Mouse (Mus musculus): ENCODE data around the gene Nudt14. TPM values are rescaled to one million over a fixed set of nuclear protein-coding genes. Genes with fewer than 3 reads are reported as not detected.
A peak's percentile ranks its signal among the peaks of the same experiment; 100 is the strongest.

Gene Nudt14
- total RNA-seq, 2 experiments from 2014 or later: 14.8 to 17.5 TPM

DNA sequence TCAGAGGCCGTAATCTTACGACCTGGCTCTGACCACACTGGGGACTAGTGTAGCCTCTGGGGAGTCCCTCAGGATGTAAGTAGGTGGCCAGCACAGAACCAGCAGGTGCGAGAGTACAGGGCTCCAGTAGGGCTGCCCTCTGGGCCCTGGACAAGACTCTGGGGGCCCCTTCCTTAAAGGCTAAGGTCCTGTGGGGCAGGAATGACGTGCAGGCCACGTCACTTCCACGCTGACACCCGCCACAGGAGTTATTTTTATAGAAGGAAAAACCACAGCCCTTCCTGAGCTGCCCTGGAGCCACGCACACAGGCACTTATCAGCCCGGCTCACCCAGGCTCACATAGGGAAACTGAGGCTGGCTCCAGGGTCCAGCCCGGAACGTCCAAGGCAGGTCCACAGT is 24.4 kb downstream of the Nudt14 start:
- intact Hi-C loops (cut with DNase I; ENCODE audit: low total_unique reads): no loop called here
- no peak for DNase-seq

DNA sequence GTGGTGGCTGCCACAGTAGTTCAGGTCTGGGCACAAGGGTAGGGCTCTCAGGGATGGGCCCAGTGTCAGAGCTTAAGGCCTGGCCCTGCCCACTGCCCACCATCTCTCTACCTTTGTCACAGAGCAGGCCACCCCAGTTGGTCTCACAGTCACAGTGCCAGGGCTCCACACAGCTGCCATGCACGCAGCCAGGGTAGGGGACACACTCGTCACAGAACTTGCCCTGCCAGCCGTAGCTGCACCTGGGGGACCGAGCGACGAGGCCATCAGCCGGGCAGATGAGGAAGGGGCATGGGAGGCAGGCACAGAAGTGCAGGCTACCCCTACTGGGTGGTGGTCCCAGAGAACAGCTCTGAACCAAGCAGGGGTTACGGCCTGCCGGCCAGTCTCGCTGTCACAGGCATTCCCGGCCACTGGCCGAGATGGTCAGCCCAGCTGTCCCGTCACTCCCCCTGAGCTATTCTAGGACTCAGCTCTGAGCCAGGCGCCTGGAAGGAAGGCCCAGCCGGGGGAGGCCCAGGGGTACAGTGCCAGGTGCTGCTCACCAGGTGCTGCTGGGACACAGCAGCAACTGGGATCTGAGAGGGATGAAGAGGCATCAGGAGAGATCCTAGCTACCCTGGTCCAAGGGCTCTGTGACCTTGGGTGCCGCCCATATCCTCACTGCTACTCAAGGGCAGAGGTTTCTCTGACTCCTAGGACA is 25.1 kb downstream of the Nudt14 start:
- peak; percentile 86 for DNase-seq
- intact Hi-C loops (cut with DNase I; ENCODE audit: low total_unique reads): no loop called here

DNA sequence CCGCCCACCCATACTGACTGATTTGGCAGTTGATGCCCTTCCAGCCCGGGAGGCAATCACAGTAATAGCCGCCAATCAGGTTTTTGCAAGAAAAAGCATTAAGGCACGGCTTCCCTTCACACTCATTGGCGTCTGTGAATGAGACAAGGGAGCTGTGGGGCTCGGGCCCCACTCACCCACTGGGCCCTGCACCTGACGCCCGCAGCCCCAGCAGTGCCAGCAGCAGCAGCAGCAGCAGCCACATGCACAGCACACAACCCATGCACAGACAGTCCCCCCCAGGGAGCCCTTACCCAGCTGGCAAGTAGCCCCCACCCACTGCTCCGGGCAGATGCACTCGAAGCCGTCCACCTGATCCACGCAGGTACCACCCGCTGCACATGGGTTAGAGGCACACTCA is 26.3 kb downstream of the Nudt14 start:
- intact Hi-C loops (cut with DNase I; ENCODE audit: low total_unique reads): no loop called here
- no peak for DNase-seq

DNA sequence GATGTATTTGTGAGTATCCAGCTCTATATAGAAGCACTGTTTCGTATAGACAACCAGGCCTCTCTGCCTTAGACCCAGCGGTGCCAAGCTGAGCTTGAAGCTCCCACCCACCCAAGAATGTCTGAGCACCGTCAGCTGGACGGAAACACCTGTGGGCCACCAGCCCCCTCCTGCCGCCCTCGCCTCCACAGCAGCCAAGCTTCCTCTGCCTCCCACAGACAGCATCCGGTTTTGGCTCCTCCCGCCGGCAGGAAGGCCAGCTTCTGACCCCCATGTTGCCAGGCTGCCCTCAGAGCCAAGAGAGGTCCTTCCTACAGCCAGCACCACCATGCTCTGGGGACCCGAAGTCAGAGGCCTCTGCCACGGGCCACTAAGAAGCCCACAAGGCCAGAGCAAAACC is 27.4 kb downstream of the Nudt14 start:
- no peak for DNase-seq
- intact Hi-C loops (cut with DNase I; ENCODE audit: low total_unique reads): no loop called here

DNA sequence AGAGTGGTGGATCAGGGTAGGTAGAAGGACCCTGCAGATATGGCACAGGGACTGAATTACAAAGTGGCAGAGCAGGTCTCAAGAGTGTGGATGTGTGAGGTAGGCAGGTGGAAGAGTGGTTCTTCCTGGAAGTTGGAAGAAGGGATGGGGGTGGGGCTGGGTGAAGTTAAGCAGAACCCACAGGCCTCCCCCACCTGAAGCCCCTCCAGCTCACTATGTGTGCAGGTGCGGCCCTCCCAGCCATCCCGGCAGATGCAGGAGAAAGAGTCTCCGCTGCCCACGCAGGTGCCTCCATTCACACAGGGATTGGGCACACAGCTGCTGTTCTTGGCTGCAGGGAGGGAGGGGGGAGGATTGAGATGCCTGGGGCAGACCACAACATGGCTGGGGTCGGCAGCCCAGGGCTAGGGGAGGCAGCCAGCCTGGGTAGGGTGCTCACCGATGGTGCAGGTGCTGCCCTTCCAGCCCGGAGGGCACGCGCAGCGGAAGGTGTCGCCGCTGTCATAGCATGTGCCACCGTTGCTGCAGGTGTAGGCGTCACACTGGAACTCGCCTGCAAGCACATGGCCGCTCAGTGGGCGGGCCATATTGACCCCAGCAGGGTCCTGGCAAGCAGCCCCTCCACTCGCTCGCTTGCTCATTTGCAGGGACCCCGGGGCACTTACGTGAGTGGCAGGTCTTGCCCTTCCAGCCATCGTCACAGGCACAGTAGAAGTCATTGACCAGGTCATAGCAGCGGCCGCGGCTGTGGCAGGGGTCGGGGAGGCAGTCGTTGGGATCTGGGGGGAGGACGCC is 28.8 kb downstream of the Nudt14 start:
- DNase-seq: no peak
- intact Hi-C loops (cut with DNase I; ENCODE audit: low total_unique reads): no loop called here

DNA sequence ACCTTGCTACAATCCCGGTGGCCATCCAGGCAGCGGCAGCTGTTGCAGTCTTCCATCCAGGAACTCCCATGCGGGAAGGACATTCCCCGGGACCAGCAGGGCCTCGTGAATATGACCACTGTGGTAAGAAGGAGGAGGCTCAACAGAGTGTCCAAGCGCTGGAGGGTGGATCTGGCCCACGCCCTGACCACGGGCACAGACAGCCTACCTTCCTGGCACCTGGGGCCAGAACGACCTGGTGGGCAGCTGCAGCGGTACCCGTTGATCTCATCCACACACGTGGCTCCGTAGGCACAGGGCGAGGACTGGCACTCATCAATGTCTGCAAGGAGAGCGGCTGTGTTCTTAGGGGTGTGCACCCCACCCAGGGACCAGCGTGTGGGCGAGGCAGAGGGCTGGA is 30.2 kb downstream of the Nudt14 start:
- intact Hi-C loops (cut with DNase I; ENCODE audit: low total_unique reads): no loop called here
- no peak for DNase-seq

DNA sequence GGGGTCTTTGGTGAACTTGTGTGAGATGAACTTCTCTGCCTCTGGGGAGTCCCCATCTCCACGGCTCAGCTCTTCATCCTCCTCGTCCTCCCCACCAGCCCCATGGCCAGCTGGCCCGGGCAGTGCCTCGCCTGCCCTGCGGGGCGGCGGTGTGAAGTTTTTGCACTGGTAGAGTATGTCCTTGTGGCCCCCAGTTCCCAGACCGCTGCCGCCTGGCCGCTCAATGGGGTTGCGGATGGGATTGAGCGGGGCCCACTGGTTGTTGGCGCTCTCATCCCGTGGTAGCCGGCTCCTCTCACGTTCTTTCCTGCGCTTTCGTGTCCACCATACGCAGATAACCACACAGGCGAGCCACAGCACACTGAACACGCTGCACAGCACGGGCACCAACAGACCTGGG is 32.9 kb downstream of the Nudt14 start:
- DNase-seq: no peak
- intact Hi-C loops (cut with DNase I; ENCODE audit: low total_unique reads): no loop called here

DNA sequence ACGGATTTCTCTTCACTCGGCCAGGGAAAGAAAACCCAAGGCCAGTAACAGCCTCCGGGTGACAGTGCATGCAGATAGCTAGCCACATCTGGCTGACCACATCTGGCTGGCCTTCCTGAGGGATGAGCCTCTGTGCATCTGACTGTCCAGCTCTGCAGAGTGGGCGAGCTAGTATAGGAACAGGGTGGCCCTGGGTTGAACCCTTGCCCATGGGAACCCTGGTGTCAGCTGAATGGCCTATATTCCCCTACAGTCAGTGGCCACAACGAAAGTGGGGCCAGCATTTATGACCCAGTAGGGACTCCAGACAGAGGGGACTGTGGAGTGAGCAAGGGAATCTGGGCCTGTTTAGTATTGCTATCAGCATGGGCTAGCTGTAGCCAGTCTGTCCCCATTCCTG is 36.9 kb downstream of the Nudt14 start:
- intact Hi-C loops (cut with DNase I; ENCODE audit: low total_unique reads): no loop called here
- no peak for DNase-seq

DNA sequence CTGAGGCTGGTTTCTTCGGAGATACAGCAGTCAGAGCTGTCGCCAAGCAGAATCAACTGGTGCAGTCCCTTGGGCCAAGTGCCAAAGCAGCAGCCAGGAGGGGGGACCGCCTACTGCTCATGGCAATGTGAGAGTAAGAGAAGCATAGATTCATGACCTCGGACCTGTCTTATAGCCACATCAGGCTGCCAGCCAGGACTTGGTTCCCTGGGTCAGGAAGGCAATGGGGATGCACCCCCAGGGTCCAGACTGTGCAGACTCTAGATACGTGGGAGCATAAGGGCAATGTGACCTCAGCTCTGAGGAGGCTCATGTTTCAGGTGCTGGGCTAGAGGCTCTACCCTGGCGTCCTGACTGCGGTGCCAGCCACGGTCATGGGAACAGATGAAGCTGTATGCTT is 38.0 kb downstream of the Nudt14 start:
- DNase-seq: peak; percentile 53
- intact Hi-C loops (cut with DNase I; ENCODE audit: low total_unique reads): no loop called here

DNA sequence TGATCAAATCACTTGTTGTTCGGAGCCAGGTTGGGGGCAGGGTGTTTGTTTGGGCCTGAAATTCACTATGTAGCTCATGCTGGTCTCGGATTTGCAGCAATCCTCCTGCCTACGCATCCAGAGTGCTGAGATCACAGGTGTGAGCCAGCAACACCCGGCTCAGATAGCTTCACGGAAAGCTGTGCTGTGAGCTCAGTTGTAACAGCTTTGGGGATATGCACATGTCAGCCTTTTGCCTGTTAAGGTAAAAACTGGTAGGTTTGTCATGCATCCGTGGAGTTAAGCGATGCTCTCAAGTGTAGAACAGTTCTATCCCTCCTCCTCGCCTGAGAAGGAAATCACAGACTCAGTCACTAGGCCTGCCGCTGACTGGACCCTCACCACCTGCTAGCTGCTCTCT is 41.3 kb downstream of the Nudt14 start:
- no peak for DNase-seq
- intact Hi-C loops (cut with DNase I; ENCODE audit: low total_unique reads): no loop called here

DNA sequence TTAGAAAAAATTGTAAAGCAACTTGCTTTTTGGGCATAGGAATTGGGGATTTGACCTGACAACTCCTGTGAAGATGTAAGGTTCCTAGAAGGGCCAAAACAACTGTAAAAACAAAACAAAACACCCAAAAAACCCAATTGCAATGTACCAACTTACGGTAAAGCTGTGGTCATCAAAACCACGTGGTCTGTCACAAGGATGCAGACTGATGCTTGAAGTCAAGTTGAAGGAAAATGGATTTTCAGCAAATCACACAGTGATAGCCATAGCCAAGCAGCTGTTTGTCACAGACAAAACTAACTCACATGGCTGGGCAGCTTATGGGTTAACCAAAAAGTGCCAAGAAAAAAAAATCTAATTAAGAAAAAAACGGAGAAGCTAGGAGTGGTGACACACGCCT is 43.0 kb downstream of the Nudt14 start:
- DNase-seq: no peak
- intact Hi-C loops (cut with DNase I; ENCODE audit: low total_unique reads): no loop called here

DNA sequence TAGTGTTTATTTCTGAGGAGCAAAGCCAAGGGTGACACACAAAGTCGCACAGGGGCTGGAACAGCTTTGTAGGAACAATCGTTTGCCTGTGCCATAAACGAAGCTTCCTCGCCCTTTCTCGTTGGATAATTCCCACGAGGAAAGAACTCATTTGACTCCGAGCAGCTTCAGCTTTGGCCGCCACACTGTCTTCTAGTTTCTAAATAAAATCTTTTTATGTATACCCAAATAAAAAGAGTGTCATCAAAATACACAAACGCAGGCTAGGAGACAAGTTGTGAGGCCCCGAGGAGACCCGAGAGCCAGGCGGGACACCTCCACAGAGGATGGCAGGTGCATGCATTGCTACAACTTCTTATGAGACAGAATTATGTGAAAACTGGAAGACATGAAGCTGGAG is 43.6 kb downstream of the Nudt14 start:
- intact Hi-C loops (cut with DNase I; ENCODE audit: low total_unique reads): no loop called here
- no peak for DNase-seq

DNA sequence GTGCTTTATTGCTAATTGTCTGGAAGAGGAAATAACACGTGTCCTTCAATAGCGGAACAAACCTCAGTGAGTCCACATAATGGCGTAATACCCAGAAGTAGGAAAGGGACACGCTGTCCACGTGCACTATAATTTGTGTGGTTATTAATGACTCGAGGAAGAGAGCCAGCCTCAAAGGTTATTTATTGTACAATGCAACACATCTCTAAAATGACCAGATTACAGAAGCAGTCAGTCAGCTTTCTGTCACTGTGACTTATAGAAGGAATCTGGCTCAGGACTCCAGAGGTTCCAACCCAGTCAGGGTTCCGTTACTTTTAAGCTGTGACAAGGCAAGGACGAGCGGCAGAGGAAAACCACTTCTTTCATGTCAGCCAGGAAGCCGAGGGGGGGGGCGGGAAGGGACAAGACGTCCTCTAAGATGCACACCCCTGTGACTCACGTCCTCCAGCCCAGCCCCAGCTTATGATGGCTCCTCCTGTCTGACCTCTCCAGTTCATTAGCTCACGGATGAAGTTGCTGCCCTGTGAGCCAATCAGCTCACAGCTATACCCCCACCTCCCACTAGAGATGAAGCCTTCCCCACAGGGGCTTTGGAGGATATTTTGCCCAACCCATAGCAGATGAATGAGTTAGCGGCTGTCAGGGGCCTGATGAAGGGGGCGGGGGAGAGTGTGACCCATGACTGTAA is 44.3 kb downstream of the Nudt14 start:
- peak; percentile 69 for DNase-seq
- intact Hi-C loops (cut with DNase I; ENCODE audit: low total_unique reads): no loop called here

DNA sequence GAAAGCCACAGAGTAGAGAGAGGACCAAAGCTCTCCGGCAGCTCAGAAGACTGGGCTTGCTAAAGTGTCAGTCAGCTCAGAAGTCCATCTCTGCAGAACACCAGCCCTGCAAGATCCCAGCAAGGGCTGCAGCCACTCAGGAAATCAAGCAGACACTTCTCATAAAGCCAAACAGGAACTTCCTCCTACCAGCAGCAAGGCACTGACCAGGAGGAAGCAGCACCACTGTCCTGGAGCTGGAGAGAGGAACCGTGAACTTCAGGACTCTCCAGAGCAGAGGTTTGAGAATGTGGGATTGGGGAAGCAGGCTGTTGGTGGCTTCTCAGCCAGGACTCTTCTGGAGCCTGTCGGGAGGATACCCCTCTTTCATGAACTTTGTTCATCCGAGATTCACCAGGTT is 47.0 kb downstream of the Nudt14 start:
- intact Hi-C loops (cut with DNase I; ENCODE audit: low total_unique reads): no loop called here
- no peak for DNase-seq

DNA sequence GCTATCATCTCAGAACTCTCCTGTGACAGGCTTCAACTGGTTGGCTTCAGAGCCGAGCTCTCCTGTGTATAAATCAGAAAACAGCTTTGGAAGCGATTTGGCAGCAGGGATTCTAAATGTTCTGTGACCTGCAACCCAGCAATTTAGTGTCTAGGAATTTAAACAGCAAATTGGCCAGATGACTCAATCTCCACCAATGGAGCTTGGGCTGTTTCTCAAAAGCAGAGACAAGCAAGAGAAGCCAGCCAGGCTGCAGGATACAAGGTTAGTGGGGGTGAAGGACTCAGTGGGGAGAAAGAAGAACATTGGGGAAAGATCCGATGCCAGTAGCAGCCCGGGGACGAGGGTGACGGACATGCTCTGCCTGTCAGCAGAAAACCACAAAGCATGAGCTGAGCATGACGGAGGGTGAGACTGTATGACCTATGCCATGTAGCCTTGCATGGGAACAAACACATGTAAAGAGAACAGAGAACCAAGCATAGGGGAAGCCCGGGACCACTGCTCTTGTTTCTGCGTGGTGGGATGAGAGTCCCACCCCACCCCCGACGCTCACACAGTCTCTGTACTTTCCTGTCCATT is 47.5 kb downstream of the Nudt14 start:
- DNase-seq: no peak
- intact Hi-C loops (cut with DNase I; ENCODE audit: low total_unique reads): no loop called here

DNA sequence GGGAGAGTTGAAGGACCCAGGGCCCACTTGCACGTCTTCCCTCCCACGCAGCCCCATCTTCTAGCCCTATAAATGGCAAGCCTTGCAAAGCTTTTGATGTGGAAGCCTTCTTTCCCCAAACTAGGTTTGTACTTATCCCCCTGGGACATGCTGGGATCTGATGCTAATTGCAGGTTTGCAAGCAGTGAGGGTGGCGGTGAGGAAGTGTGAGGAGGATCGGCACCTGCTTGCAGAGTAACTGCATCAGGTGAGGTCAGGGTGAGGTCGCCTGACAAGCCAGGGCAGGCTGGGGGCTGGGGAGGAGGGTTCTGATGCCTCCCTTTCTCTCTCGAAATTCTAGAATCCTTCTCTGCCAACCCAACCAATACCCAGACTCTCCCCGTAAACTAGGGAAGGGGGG is 56.5 kb downstream of the Nudt14 start:
- intact Hi-C loops (cut with DNase I; ENCODE audit: low total_unique reads): no loop called here
- DNase-seq: no peak

Small RNA genes within 50 kb of the gene (microRNA-seq; reads per million reads assigned to microRNA genes)
- gene Mir6941: 0 to 0.96 reads per million in 2 experiments

Other genes starting within 250 kb of the Nudt14 start
- 10 to 100 TPM; 10.9 to 14.4 TPM for gene Cep170b, start 221.7 kb downstream of the Nudt14 start, total RNA-seq (2021)
- 1 to 10 TPM; 3.2 to 4.1 TPM for gene Pld4, start 181.5 kb downstream of the Nudt14 start, total RNA-seq (2021)
- gene Ahnak2, start 139.5 kb downstream of the Nudt14 start, total RNA-seq (2021): 10 to 100 TPM in 1 of 2 experiments, 1 to 10 TPM in 1; 7.8 to 11.3 TPM
- under 1 TPM; 0.62 to 0.73 TPM for gene Clba1, start 133.2 kb downstream of the Nudt14 start, total RNA-seq (2021)
- 1 to 10 TPM; 4.3 to 5.8 TPM for gene Cdca4, start 112.7 kb downstream of the Nudt14 start, total RNA-seq (2021)
- gene Gpr132, start 73.9 kb downstream of the Nudt14 start, total RNA-seq (2021): under 1 TPM in 1 of 2 experiments, not detected in 1; 0.10 TPM
- gene Jag2, start 12.3 kb downstream of the Nudt14 start, total RNA-seq (2021): 10 to 100 TPM; 24.2 to 25.5 TPM
- 10 to 100 TPM in 1 of 2 experiments, 1 to 10 TPM in 1; 7.3 to 10.2 TPM for gene Btbd6, start 34.4 kb upstream of the Nudt14 start, total RNA-seq (2021)
- 10 to 100 TPM; 21.4 to 22.7 TPM for gene Brf1, start 58.6 kb upstream of the Nudt14 start, total RNA-seq (2021)
- 10 to 100 TPM; 31.9 to 41.4 TPM for gene Pacs2, start 72.4 kb upstream of the Nudt14 start, total RNA-seq (2021)
- gene Tex22, start 132.4 kb upstream of the Nudt14 start, total RNA-seq (2021): under 1 TPM in 1 of 2 experiments, not detected in 1; 0.27 TPM
- gene Mta1, start 156.2 kb upstream of the Nudt14 start, total RNA-seq (2021): 10 to 100 TPM; 34.6 to 35.4 TPM
- gene Crip2, start 198.1 kb upstream of the Nudt14 start, total RNA-seq (2021): 10 to 100 TPM; 82.5 to 84.7 TPM
- gene Crip1, start 204.2 kb upstream of the Nudt14 start, total RNA-seq (2021): 100 to 1,000 TPM; 115 to 139 TPM
- gene Tedc1, start 214.3 kb upstream of the Nudt14 start, total RNA-seq (2021): 1 to 10 TPM in 1 of 2 experiments, under 1 TPM in 1; 0.69 to 1.6 TPM
- under 1 TPM; 0.33 to 0.47 TPM for gene Tmem121, start 243.8 kb upstream of the Nudt14 start, total RNA-seq (2021)

Data from gastrocnemius, postnatal 14 days (tissue).